Mouse (Mus musculus) right cerebral cortex, postnatal 10 days (tissue): ENCODE measurements at regions not wholly inside any gene's neighbourhood (a gene's known extent, or its start where the extent isn't known, plus 50 kb on each side); places are given as distances from the start of the nearest gene placed in this dataset.

Source experiments
- DNase-seq, 2 experiments: peaks; one replicate each; pipeline ENCODE4 v3.0.0; 2021; ENCODE audit warnings: low spot score in 2 of 2

DNA sequence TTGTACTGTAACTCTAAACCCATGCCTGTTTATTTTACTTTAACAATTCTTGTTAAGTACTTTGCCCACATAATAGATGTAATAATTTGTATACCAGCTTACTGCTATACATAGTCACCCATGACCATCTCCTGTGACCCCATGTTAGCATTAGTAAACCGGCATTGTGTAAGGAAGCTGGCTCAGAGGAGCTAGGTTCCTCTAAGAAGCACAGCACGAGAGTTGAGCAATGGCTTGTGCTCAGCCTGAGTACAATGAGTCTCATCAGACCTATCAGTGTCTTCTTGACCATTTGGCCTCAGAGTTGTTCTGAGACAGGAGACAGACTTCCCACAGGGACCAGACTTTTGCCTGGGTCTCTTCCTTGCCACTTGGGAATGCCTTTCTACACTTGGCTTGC, 279.6 kb downstream of the Maf start:
- DNase-seq: no peak

DNA sequence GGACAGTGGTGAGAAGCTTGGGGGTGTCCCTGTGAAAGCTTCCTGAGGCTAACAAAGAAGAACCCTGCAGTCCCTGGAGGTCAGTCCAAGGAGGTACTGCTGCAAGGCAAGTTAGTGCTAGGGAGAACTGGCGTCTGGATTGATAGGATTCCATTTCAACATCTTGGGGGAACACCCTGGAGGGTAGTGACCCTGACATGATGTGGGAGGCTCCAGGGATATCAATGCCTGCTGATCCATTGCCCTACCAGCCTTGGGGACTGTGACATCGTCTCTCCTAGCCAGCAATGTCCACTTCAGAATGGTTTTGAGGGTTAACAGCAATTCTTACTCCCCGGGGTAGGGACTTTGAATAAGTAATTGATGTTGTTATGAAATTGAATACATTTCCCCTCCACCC, 280.1 kb downstream of the Maf start:
- no peak for DNase-seq

DNA sequence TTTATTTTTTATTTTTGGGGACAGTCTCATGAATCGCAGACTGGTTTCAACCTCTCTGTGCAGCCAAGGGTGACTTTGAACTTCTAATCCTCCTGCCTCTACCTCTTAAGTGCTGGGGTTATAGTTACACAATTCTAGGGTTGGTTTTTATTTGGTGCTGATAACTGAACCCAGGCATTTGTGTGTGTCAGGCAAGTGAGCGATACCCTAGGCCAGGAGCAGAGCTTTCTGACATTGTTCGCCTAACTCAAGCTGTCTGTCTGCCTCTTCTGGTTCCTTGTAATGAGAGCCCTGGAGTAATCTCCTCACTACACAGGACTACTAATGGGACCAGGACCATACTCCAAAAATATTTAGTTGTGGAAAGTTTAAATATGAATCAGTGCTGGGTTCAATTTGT, 281.1 kb downstream of the Maf start:
- no peak for DNase-seq

DNA sequence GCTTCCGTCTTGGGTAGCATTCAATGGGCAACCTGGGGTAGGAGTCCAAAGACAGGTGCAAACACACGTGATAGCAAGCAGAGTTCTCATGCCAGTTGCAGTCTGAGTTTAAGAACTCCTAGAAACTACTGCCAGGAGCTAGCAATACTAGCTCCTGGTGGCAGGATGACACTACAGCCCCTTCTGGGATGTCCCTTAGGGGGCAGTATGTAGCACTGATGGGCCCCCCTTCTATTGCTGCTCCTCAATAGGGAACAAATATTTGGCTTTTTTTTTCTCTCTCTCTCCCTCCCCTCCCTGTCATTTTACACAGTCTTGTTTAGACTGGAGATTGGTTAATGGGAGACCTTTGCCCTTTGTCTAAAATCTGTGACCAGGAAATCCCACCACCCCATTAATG, 282.2 kb downstream of the Maf start:
- DNase-seq: no peak

DNA sequence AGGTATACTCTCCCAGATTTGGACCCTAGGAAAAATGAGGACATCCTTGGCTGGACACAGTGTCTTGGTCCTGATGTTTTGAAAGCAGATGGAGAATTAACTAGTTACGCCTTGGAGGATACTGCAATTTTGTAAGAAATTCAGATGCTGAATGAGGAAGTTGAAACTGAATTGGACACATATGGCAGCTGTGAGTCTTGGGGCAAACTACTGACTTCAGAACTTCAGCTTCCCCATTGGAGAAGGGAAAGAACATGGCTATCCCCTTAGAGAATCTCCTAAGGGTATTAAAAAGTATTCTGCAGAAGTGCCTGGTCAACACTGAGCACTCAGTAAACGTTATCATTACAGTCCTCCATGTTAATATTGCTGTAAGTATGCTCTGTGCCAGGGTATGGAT, 283.9 kb downstream of the Maf start:
- no peak for DNase-seq

DNA sequence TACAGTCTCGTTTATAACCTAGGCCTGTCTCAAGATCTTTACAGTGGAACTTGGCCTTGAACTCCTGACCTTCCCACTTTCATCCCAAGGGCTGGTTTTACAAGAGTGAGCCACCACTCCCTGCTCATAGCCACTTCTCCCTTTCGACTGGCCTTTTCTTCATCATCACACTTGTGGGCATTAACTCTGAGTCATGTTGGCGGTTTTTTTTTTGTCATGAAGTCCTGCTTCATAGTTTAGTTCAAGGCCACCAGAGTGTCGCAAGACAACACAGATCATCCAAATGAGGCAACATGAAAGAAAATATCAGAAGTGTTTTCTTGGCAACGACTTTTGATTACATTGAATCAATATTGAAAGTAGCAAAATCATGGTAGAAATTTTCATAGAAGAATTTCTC, 284.5 kb downstream of the Maf start:
- DNase-seq: no peak

DNA sequence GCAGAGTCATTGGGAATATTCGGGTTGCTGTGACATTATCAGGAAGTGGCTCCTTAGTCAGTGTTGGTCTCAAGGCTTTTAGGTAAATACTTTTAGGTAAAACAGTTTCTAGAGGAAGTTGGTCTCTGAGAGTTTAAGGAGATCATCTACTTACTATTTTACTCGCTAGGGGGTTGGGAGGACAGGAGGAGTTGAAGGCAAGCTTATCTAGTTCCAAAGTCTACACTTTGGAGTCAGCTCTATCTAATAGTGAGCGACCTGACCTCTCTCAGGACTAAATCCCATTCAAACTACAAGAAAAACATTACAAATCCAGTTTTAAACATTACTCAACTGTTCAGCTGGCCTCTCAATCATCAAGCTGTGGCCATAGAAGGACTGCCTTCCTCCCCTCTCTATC, 287.1 kb downstream of the Maf start:
- DNase-seq: no peak

DNA sequence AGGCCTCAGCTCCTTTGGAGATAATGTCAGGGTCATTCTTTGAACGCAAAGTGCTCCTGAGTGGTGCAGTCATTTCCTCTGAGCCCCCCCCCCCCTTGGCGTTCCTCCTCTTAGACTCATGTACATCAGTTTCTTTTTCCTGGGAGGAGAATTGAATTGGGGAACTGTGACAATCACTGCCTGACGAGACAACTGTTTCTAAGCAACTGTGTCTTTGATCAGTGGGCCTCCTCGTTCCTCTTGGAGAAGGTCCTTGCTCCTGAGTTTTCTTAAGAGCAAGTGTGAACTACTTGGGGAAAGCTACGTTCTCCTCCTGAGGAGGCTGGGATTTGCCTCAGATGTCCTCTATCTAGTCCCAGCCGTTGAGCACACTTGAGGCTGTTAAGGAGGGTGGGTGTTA, 287.5 kb downstream of the Maf start:
- no peak for DNase-seq

DNA sequence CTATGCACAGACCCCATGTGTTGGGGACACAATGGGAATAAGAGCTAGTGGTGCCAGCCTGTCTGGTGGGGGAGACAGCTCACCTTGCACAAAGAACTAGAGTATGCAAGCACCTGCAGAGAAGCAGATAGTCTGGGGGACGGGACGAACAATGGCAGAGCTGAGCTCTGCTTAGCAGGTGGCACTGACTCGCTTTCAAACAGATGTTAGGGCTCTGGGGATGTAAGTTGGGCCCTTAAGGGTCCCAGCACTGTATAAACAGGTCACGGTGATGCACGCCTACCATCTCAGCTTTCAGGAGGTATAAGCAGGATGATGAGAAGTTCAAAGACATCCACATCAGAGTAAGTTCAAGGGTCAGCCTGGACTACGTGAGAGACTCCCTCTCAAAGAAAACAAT, 289.5 kb downstream of the Maf start:
- no peak for DNase-seq

DNA sequence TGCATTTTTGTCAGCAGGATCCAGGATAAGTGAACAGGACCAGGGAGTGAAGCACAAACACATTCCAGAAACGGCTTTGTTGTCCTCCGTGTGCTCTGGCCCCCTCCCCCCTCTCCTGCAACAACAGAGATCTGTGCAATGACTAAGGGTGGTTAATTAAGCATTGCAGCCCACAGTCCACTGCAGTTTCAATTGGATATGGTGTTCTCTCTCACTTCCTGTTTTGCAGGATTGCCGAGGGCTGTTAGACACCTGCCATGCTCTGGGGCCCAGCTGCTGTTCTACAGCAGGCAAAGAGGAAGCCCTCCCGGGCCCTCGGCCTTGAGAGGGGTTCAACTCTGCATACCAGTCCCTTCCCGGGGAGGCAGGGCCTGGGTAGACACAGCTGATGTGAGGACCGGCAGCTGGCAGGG, 293.5 kb downstream of the Maf start:
- DNase-seq: peak; percentile 50 to 57

DNA sequence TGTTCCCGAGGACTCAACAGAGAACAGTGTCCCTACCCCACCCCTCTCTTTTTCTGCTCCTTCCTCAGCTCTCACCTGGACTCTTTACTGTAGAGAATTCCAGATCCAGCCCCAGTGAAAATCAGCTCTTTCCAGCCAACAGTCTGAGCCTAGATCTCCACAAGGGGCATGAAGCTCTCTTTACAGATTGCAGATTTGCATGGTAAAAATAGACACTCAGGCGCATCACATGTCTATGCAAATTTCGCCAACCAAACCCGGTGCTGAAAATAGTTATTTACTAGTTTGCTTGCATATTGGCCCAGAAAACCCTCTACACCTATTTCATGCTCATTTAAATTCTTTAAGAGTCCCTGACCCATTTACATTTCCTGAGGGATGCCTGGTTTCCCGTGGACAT, 295.8 kb downstream of the Maf start:
- peak in 1 of 2 experiments; percentile 48 for DNase-seq

DNA sequence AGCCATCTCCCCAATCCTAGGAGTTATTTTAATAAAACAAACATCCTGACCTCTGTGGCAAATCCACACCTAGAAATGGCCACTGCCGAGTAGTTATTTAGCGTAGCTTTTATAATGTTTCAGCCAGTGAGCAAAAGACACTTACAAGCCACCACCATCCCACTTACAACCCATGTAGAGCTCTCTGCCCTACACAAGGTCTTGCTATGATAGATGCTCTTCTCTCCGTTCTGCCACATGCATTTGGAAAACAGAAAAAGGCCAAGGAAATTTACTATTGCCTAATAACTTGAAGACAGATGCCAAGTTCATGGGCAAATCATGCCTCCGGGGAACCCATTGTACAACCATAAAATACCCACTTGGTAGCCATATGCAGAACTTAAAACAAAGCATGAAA, 296.5 kb downstream of the Maf start:
- DNase-seq: no peak

DNA sequence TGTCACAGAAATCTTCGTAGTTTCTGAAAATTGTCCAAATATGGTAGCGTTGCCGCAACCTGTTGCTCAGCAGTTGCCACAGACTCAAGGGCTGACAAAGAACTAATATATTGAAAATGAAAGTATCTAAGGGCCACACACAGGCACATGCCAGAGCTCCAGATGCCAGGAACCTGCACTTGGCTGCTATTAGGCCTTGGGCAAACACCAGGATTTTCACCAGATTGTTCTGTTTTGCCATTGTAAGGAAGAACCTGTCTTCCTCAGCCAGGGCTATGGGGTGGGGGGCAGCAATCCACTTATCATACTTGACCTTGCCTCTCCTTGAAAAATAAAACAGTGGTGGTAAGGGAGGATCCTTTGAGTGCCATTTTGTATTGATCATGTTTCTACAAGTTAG, 297.4 kb downstream of the Maf start:
- DNase-seq: no peak

DNA sequence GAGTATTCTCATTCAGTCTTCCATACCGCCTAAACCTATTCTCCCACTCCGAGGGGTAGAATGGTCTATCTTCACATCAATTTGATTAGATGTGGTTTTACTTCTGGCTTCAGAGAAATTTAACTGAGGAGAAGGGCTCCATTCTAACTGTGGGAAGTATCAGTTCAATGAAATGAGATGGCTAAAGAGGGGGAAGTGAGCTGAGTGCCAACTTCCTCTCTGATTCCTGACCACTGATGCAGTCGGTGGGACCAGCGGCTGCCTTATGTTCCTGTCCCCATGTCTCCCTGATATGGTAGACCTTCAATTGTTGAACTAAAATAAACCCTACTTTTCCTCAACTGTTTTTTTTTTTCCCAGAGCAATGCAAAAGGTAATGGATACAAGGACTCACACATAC, 300.1 kb downstream of the Maf start:
- no peak for DNase-seq

DNA sequence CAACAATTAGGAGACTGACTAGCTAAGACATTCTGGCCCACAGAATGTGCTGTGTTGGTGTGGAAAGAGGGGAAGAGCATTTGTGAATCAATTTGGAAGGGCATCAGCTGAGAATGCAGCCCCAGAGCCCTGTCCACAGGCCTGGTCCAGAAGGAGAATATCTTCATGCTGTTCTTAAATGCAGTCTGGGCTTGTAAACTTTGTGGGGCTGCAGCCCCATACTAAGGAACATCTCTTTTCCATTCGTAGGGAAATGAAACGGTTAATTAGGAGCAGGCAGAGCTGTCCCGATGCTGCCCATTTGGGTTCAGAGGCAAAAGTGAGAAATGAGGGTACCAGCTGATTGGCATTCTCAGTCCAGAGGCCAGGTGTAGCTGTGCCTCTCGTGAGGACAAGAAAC, 304.0 kb downstream of the Maf start:
- DNase-seq: no peak

DNA sequence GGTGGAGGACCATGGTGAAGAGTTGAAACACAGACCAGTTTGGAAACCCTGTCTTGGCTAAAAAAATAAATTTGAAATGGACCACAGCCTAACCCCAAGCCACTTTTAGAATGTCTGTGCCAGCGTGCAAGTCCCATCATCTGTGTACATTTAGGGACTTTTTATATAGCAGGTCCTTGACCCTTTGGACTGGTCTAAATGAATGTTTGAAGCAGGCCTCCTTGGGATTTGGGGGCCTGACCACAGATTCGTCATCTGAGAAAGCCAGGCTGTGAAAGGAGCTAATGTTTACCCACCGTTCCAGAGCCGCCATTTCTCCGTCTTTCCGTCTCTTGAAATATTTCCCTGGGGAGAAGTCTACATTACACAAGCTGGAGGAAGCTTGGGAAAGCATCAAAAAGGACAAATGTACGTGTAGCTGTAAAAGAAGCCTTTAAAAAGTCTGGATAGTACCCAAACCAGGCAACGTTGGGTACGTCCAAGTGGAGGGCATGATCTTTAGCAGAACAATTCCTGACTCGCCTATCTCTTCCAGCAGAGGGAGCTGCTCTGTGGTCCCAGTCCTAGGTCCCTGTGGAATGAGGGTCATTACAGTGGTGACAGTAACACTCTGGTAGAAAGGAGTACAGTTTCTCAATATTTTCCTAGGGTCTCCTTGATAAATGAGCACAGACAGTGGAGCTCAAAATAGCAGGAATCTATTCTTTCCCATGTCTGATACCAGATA, 305.0 kb downstream of the Maf start:
- DNase-seq: peak in 1 of 2 experiments; percentile 35
